Mouse (Mus musculus) lung, embryonic 14.5 days (tissue): ENCODE data around the gene Acd. TPM values are rescaled to one million over a fixed set of nuclear protein-coding genes. Genes with fewer than 3 reads are reported as not detected.

Source experiments
- ATAC-seq: fragments of 200-750 bp; cut with Nextera tagmentation; 2 replicates; pipeline ENCODE4 v1.8.0; 2017; ENCODE audit warnings: mild to moderate bottlenecking, moderate TSS enrichment, moderate library complexity; ENCODE audit not compliant: insufficient read depth
- DNase-seq: peaks from one replicate; pipeline ENCODE4 v3.0.0-alpha.2; 2015
- H3K27ac ChIP-seq: fragments of 300-500 bp; sonication (generic); 2 replicates; pipeline ENCODE4 v1.5.1; 2014; ENCODE audit warnings: low read depth, mild to moderate bottlenecking, moderate library complexity
- H3K27me3 ChIP-seq: fragments of 300-500 bp; sonication (generic); 2 replicates; pipeline ENCODE4 v1.6.1; 2014; ENCODE audit warnings: low read length, control low read depth; ENCODE audit not compliant: insufficient read depth
- H3K36me3 ChIP-seq: fragments of 300-500 bp; sonication (generic); 2 replicates; pipeline ENCODE4 v1.6.1; 2014; ENCODE audit warnings: control low read depth; ENCODE audit not compliant: insufficient read depth
- H3K4me1 ChIP-seq: fragments of 300-500 bp; sonication (generic); 2 replicates; pipeline ENCODE4 v1.6.1; 2014; ENCODE audit warnings: antibody characterized with exemption, control low read depth; ENCODE audit not compliant: insufficient read depth
- H3K4me2 ChIP-seq: fragments of 300-500 bp; sonication (generic); 2 replicates; pipeline ENCODE4 v1.6.1; 2014; ENCODE audit warnings: mild to moderate bottlenecking
- H3K4me3 ChIP-seq: fragments of 300-500 bp; sonication (generic); 2 replicates; pipeline ENCODE4 v1.5.1; 2014; ENCODE audit warnings: low read depth, low read length
- H3K9ac ChIP-seq: fragments of 300-500 bp; sonication (generic); 2 replicates; pipeline ENCODE4 v1.6.1; 2014
- H3K9me3 ChIP-seq: fragments of 300-500 bp; sonication (generic); 2 replicates; pipeline ENCODE4 v1.6.1; 2016; ENCODE audit warnings: low read depth, low read length, control low read depth
- CTCF ChIP-seq: IDR thresholded peaks from 2 replicates; pipeline ENCODE4 v1.5.1; 2016; ENCODE audit warnings: antibody characterized with exemption, low read depth
- WGBS: fragments of 180-500 bp; shearing (Covaris S2); extraction: QIAGEN DNeasy Blood & Tissue Kit; methylation state at CpG from one replicate; pipeline ENCODE4 v1.1.7; 2014; 5-methylcytosine and 5-hydroxymethylcytosine counted together
- polyA plus RNA-seq: library from polyadenylated mRNA; unstranded; fragments of >200 nt; fragmentation: Nextera tagmentation; extraction: Ambion mirVana; gene quantifications from 2 replicates; pipeline ENCODE4 v1.2.1, GENCODE M21; 2014

Gene Acd
- polyA plus RNA-seq, 1 experiment from 2014 or later, result 68.6 TPM

DNA sequence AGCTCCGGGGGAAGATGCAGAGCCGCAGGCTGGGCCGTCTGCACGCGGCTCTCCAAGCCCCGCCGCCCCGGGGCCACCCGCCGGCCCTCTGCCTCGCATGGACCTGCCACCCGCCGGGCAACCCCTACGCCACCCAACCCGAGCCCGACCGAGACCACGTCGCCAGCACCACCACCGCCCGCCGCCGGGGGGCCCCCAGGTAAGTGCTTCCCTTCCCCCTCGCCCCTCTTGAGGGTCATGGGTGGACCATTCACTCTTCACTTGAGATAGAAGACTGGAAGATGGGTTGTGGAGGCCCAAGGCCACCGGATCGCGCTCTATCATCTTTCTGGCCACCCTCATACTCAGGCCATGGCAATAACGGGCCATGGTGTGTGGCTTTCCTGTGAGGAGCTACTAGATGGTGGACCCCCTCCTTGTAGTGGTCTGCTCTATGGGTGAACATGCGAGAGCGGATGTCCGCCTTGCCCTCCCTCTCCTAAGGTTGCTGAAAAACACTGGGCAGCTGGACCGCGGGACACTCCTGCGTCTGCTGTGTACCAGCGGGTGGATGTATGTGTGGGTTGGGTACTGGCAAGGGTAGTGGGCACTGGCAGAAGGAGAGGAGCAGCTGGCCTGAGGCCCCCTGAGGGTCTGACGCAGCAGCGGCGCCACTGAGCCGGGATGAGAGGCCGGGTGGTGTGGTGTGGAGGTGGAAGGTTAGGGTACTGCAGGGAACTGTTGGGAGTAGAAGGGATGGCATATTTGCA, 6.7 kb downstream of the Acd start:
- Histone ChIP-seq H3K4me1 (0 out of 2 replicates have a peak, but pooled peaks cover 7% of the 10 kb centered on the region), H3K9ac (no peak overlapping the region; the same call in none of the 2 replicates), H3K4me3 (peak overlapping the region; percentile 44), H3K9me3 (no peaks in the 10 kb centered on the region), H3K4me2 (peak overlapping the region; percentile 90), H3K27ac (no peak overlapping the region), H3K27me3 (no peaks in the 10 kb centered on the region), H3K36me3 (peaks cover 21% of the 10 kb centered on the region; the same call in 1 of the 2 replicates)
- 8% methylated on average over 37 of the region's 40 CpGs for WGBS
- no peak for DNase-seq
- TF ChIP-seq CTCF, result peak; percentile 7; the same call in 1 of the 2 replicates
- ATAC-seq, result peak; percentile 24; the same call in 1 of the 2 replicates

DNA sequence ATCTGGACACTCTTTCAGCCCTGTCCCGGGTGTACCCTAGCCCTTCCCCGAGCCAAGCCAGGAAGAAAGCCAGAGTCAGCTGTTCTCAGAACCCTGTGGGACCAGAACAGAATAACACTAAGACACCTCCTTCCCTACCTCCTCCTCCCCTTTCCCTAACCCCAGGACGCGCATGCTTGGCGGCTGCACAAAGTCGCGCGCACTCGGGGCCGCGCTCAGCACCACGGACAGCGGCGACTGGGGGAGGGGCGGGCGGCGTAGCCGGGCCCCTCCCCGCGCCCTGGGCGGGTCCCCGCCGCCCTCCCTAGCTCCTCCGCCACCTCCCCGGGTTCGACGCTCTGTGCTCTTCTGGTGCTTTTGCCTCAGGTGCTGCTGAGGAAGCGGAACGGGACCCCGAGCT, 7.3 kb downstream of the Acd start:
- DNase-seq (peak; percentile 73), ATAC-seq (peak; percentile 52)
- no peaks in the 10 kb centered on the region for H3K27me3 ChIP-seq
- H3K36me3 ChIP-seq, result peaks cover 18% of the 10 kb centered on the region; the same call in 1 of the 2 replicates
- no peak for TF ChIP-seq CTCF
- no peak overlapping the region for H3K27ac ChIP-seq
- no peak overlapping the region; the same call in 1 of the 2 replicates for H3K9ac ChIP-seq
- peak overlapping the region; percentile 44 for H3K4me3 ChIP-seq
- no peaks in the 10 kb centered on the region for H3K9me3 ChIP-seq
- H3K4me1 ChIP-seq, result 0 out of 2 replicates have a peak, but pooled peaks cover 7% of the 10 kb centered on the region
- H3K4me2 ChIP-seq, result peak overlapping the region; percentile 90
- 2% methylated on average over 30 of the region's 30 CpGs for WGBS

DNA sequence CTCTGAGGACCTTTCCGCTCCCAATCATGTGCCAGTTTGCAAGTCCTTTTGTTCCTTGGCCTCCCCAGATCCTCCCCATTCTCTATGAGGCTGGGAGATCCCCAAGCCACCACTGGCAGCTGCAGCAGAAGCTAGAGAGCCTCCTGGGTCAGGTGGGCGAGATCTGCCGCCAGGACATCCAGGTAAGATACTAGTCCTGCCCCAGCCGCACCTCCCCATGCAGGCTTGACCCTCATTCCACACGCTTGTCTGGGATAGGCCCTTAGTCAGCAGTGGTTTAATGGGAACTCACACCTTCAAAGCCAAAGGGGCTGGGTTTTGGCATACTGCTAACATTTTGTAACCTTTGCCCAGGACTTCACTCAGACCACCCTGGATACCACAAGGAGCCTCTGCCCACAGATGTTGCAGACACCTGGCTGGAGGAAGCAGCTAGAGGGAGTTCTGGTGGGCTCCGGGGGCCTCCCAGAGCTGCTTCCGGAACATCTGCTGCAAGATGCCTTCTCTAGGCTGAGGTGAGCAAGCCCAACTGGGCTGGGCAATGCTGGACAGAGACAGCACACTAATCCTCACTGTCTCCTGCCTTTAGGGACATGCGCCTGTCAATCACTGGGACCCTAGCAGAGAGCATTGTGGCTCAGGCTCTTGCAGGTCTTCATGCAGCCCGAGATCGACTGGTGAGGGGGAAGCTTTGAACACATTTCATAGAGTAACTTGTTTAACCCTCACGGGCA, 8.3 kb downstream of the Acd start:
- no peak overlapping the region for H3K27ac ChIP-seq
- ATAC-seq, result no peak
- H3K9ac ChIP-seq, result no peak overlapping the region
- H3K4me1 ChIP-seq, result 0 out of 2 replicates have a peak, but pooled peaks cover 7% of the 10 kb centered on the region
- H3K4me3 ChIP-seq, result no peak overlapping the region
- no peak for DNase-seq
- no peak for TF ChIP-seq CTCF
- H3K27me3 ChIP-seq, result no peaks in the 10 kb centered on the region
- H3K36me3 ChIP-seq, result peaks cover 8% of the 10 kb centered on the region; the same call in 1 of the 2 replicates
- no peaks in the 10 kb centered on the region for H3K9me3 ChIP-seq
- 87% methylated on average over 11 of the region's 11 CpGs for WGBS
- H3K4me2 ChIP-seq, result no peak overlapping the region

DNA sequence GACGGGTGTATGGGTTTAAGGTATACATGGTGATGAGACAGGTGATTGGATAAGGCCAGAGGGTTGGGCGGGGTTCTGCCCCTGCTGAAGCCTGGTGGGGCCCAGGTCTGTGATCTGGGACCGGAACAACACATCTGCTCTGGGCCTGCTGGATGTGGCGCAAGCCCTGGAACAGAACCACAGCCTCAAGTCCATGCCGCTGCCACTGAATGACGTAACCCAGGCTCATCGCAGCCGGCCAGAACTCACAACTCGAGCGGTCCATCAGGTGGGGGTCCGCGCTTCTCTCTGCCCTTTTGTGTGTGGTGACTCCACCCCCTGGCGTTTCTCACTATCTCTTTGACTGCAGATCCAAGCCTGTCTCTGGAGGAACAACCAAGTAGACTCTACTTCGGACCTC, 9.9 kb downstream of the Acd start:
- no peak overlapping the region for H3K9ac ChIP-seq
- ATAC-seq, result no peak
- no peaks in the 10 kb centered on the region for H3K9me3 ChIP-seq
- TF ChIP-seq CTCF, result no peak
- H3K27me3 ChIP-seq, result no peaks in the 10 kb centered on the region
- WGBS, result 77% methylated on average over 14 of the region's 14 CpGs
- no peak overlapping the region for H3K27ac ChIP-seq
- DNase-seq, result no peak
- H3K36me3 ChIP-seq, result no peaks in the 10 kb centered on the region
- 0 out of 2 replicates have a peak, but pooled peaks cover 7% of the 10 kb centered on the region for H3K4me1 ChIP-seq
- H3K4me3 ChIP-seq, result no peak overlapping the region
- H3K4me2 ChIP-seq, result no peak overlapping the region

DNA sequence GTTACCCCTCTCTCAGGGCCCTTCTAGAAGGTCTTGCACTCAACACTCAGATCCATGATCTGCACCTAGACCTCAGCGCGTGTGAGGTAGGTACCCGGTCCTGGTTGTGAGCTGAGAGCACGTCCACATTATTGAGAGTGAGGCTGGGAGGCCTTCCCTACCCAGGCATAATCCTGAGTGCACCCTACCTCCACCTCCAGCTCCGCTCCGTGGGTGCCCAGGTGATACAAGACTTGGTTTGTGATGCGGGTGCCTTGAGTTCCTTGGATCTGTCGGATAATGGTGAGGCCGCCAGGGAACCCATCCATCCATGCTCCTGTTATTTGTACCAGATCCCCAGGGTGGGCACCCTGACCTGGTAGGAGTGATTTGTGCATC, 10.9 kb downstream of the Acd start:
- no peak for TF ChIP-seq CTCF
- Histone ChIP-seq H3K36me3 (no peaks in the 10 kb centered on the region), H3K4me2 (no peak overlapping the region), H3K4me3 (no peak overlapping the region), H3K27me3 (no peaks in the 10 kb centered on the region), H3K4me1 (0 out of 2 replicates have a peak, but pooled peaks cover 7% of the 10 kb centered on the region), H3K9me3 (no peaks in the 10 kb centered on the region), H3K27ac (no peak overlapping the region), H3K9ac (no peak overlapping the region)
- DNase-seq (no peak), ATAC-seq (no peak)
- WGBS, result 83% methylated on average over 9 of the region's 9 CpGs

DNA sequence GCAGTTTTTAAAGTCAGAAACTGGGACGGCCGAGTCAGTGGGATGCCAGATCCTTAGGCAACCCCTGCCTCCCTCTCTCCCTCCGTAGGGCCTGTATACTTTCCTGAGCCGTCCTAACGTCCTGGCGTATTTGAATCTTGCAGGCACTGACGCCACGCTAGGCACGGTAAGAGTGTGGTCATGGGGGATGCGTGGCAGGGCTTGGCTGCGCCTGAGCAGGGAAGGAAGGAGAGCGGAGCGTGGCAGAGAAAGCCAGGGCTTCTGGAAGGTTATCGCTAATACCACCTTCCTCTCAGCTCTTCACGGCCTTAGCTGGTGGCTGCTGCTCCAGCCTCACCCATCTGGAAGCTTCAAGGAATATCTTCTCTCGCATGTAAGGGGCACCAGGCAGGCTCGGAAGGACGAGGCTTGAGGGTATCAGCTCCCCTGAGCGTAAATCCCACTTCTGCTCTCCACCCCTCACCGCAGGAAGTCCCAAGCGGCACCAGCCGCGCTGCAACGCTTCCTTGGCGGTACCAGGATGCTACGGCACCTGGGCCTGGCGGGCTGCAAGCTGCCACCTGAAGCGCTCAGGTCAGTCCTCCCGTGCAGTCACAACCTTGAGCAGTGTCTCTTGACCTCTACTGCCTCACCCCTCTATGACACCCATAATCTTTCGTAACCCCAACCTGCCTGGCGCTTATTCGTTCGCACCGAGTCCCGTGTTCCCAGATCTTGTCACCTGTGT, 11.5 kb downstream of the Acd start:
- Histone ChIP-seq H3K4me1 (0 out of 2 replicates have a peak, but pooled peaks cover 7% of the 10 kb centered on the region), H3K9ac (no peak overlapping the region), H3K4me3 (no peak overlapping the region), H3K4me2 (no peak overlapping the region), H3K36me3 (peaks cover under 1% of the 10 kb centered on the region; the same call in 1 of the 2 replicates), H3K27me3 (no peaks in the 10 kb centered on the region), H3K27ac (no peak overlapping the region), H3K9me3 (no peaks in the 10 kb centered on the region)
- ATAC-seq, result no peak
- no peak for TF ChIP-seq CTCF
- no peak for DNase-seq
- WGBS, result 52% methylated on average over 34 of the region's 35 CpGs
